Mouse (Mus musculus) right cerebral cortex, adult 18-20 months (tissue): ENCODE measurements around the gene Camta2.

ENCODE experiments used
- DNase-seq: peaks from one replicate; pipeline ENCODE4 v3.0.0; 2022; ENCODE audit warnings: mixed read lengths

Gene Camta2

GRCm38 (mm10) chr11:70688372-70688771 lies 467 bp upstream of the Camta2 start:
- DNase-seq, result no peak

- DNase-seq, result peak; percentile 83
Measured at GRCm38 (mm10) chr11:70686901-70687566, 871 bp downstream of the Camta2 start.

GRCm38 (mm10) chr11:70683640-70684039 lies 4.3 kb downstream of the Camta2 start:
- DNase-seq, result no peak

- no peak for DNase-seq
Measured at GRCm38 (mm10) chr11:70681897-70682581, 5.9 kb downstream of the Camta2 start.

- no peak for DNase-seq
Measured at GRCm38 (mm10) chr11:70681170-70681569, 6.7 kb downstream of the Camta2 start.

GRCm38 (mm10) chr11:70679894-70680293 lies 8.0 kb downstream of the Camta2 start:
- no peak for DNase-seq

- DNase-seq, result no peak
Measured at GRCm38 (mm10) chr11:70679361-70679760, 8.5 kb downstream of the Camta2 start.

GRCm38 (mm10) chr11:70678576-70678975 lies 9.3 kb downstream of the Camta2 start:
- DNase-seq, result no peak

GRCm38 (mm10) chr11:70678092-70678491 lies 9.8 kb downstream of the Camta2 start:
- no peak for DNase-seq

GRCm38 (mm10) chr11:70674501-70674900 lies 13.4 kb downstream of the Camta2 start:
- no peak for DNase-seq

GRCm38 (mm10) chr11:70674014-70674413 lies 13.9 kb downstream of the Camta2 start:
- no peak for DNase-seq

- DNase-seq, result no peak
Measured at GRCm38 (mm10) chr11:70671333-70672047, 16.4 kb downstream of the Camta2 start.

- no peak for DNase-seq
Measured at GRCm38 (mm10) chr11:70670483-70670882, 17.4 kb downstream of the Camta2 start.

GRCm38 (mm10) chr11:70669582-70670345 lies 18.1 kb downstream of the Camta2 start:
- DNase-seq, result no peak

- peak; percentile 99 for DNase-seq
Measured at GRCm38 (mm10) chr11:70668771-70669505, 19.0 kb downstream of the Camta2 start, which contains the start of gene Spag7. Gene Spag7 (minus strand): TSS chr11:70669416.

GRCm38 (mm10) chr11:70668335-70668770 lies 19.6 kb downstream of the Camta2 start:
- DNase-seq, result no peak

- no peak for DNase-seq
Measured at GRCm38 (mm10) chr11:70667271-70668150, 20.4 kb downstream of the Camta2 start.

- no peak for DNase-seq
Measured at GRCm38 (mm10) chr11:70666687-70667086, 21.2 kb downstream of the Camta2 start.

- no peak for DNase-seq
Measured at GRCm38 (mm10) chr11:70664741-70665140, 23.2 kb downstream of the Camta2 start.

GRCm38 (mm10) chr11:70663957-70664356 lies 23.9 kb downstream of the Camta2 start:
- no peak for DNase-seq

- no peak for DNase-seq
Measured at GRCm38 (mm10) chr11:70663101-70663500, 24.8 kb downstream of the Camta2 start.
